Mouse (Mus musculus): ENCODE measurements around the gene Vcan.

DNA sequence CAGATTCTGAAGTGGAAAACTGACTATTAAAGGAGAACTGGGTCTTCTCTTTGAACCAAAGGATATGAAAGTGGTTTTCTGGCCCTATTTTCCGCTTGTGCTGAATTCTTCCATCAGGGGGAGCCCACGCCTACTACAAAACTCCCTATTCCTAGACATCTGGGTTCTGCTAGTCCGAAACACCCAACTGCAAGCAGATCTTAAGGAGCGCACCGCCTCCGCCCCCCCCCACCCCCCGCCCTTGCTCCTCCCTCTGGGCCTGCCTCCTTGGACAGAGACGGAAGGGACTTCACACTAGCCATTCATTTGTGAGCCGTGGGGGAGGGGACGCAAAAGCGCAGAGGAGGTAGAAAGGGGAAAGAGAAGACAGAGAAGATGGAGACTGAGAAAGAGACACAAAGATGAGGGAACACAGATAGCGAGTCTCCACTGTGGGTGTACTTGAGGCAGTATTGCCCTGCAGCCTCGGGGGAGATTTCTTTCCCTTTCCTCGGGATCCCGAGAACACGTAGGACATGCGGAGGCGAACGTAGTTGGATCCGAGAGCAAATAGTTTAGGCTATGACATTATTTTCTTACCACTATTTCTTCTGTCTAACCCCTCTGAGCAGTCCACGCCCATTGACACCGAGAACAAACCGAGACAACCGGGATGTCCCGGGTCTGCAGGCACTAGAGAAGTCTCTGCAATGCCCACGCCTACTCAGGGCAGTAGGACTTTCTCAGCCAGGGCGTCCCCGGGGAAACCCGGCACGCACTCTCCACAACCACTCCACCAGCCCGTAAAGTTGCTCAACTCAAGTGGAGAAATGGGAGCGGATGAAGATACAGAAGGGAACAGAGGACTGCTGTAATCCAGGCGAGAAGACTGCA is 1.8 kb downstream of the Vcan start:
- TF ChIP-seq MYOD1 (IDR thresholded peaks at IDR 0.05; ENCODE audit: control insufficient read depth, insufficient read length, low read depth) (no peak), CTCF (IDR thresholded peaks at IDR 0.05; ENCODE audit: control insufficient read depth, insufficient read depth, insufficient read length) (no peak), FOSL1 (IDR thresholded peaks at IDR 0.05; ENCODE audit: insufficient read depth, low read length, poor library complexity, severe bottlenecking) (no peak), USF1 (IDR thresholded peaks at IDR 0.05; ENCODE audit: low read depth) (no peak), MAX (IDR thresholded peaks at IDR 0.05) (no peak), MYOG (IDR thresholded peaks at IDR 0.05; ENCODE audit: control insufficient read depth, extremely low read depth, insufficient read length) (no peak)

Measured in C2C12 (cell line).